Mouse (Mus musculus) ES-Bruce4 (cell line): ENCODE data around the gene Saa1.

Source experiments
- CTCF ChIP-seq: IDR thresholded peaks from one replicate; pipeline ENCODE4 v1.8.1; 2011; ENCODE audit warnings: low read depth, low read length
- POLR2A ChIP-seq: IDR thresholded peaks from one replicate; pipeline ENCODE4 v1.8.1; 2011; ENCODE audit warnings: low read length; ENCODE audit not compliant: insufficient read depth

DNA sequence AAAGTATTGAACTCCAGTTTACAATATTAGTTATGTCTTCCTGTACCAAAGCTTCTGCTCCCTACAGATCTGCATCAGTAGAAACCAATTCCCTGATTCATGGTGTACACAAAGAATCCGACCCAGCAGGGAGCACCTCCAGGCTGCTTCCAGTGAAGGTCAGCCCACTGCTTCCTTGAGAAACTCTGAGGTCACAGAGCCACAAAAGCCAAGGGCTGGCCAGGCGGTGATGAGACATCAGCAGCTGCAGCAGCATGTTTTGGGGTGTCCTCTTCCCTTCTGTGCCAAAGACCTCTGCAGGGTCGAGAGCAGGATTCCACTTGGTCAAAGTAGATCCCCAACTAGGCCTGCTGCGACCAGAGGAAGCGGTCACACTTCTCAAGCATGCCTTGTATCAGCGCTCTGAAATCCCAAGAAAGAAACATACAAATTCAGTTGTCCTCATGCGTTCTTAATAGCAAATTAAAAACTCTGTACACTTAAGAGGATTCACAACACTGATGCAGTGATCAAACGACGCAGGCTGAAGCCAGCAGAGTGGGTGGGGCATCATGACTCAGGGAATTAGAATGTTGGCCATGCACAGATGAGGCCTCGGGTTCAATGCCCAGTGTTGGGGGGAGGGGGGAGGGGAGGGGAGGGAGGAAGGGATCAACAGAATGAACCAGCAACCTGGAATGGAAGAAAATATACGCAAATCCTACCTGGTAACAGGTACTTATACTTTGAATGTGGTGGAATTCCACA is 18.4 kb upstream of the Saa1 start:
- no peak for TF ChIP-seq CTCF
- no peak for TF ChIP-seq POLR2A
